Mouse (Mus musculus): ENCODE measurements around the gene Myo5a.

GRCm38 (mm10) chr9:75253766-75254165 lies 183.0 kb downstream of the Myo5a start:
- no peak for TF ChIP-seq CTCF (IDR thresholded peaks at IDR 0.05; ENCODE audit: insufficient read depth, low read length)
- no peak for TF ChIP-seq POLR2A (IDR thresholded peaks at IDR 0.05; ENCODE audit: borderline replicate concordance, extremely low read depth, low read depth, low read length)
